Mouse (Mus musculus): ENCODE measurements around the gene Prps1l3. TPM values are rescaled to one million over a fixed set of nuclear protein-coding genes. Genes with fewer than 3 reads are reported as not detected.

Prps1l3 gene
- polyA plus RNA-seq, 1 experiment from 2014 or later = 69.9 TPM

GRCm38 (mm10) chr12:57285303-57286059 lies 55.3 kb downstream of the Prps1l3 start:
- H3K9me3 ChIP-seq (ENCODE audit: control insufficient read depth, low read length) = no peaks in the 10 kb centered on the region
- ATAC-seq (ENCODE audit: low FRiP score) = no peak

More at GRCm38 (mm10) chr12:57285303-57286059, 55.3 kb downstream of the Prps1l3 start:
- H3K27ac ChIP-seq (ENCODE audit: low read depth, low read length) = no peak overlapping the region
- no peak for DNase-seq (ENCODE audit: low spot score)
- WGBS = 86% methylated on average over 5 of the region's 5 CpGs
- H3K4me3 ChIP-seq (ENCODE audit: low read depth, low read length) = no peak overlapping the region
- no peak overlapping the region for H3K9ac ChIP-seq (ENCODE audit: low read depth, low read length)
- H3K4me1 ChIP-seq (replicated peaks; ENCODE audit: control insufficient read depth, insufficient read depth, low read length) = no peaks in the 10 kb centered on the region
- H3K4me2 ChIP-seq (replicated peaks; ENCODE audit: low read depth, low read length) = no peak overlapping the region
- H3K36me3 ChIP-seq (ENCODE audit: control insufficient read depth, insufficient read depth, low read length) = no peaks in the 10 kb centered on the region
- no peaks in the 10 kb centered on the region for H3K27me3 ChIP-seq (ENCODE audit: control insufficient read depth, insufficient read depth, low read length)

Other genes starting within 250 kb of the Prps1l3 start
- 1.2 and 1.5 TPM in 2 replicates for gene Slc25a21, start 32.9 kb upstream of the Prps1l3 start, polyA plus RNA-seq (2014; fragmentation: Nextera tagmentation; extraction: Ambion mirVana)
- gene Mipol1, start within 50 bp of the Prps1l3 start, polyA plus RNA-seq (2014; fragmentation: Nextera tagmentation; extraction: Ambion mirVana) = 7.4 and 8.4 TPM in 2 replicates

Data from hindbrain, embryonic 11.5 days (tissue).